Mouse (Mus musculus) liver, embryonic 14.5 days (tissue): ENCODE data around the gene Prpf6. TPM values are rescaled to one million over a fixed set of nuclear protein-coding genes. Genes with fewer than 3 reads are reported as not detected.

ENCODE experiments used
- ATAC-seq: fragments of 200-750 bp; cut with Nextera tagmentation; 2 replicates; pipeline ENCODE4 v1.8.0; 2017; ENCODE audit warnings: moderate number of reproducible peaks, mild to moderate bottlenecking, moderate library complexity; ENCODE audit not compliant: insufficient read depth
- DNase-seq, 3 experiments: peaks; one replicate each; pipeline ENCODE4 v3.0.0-alpha.2; 2012 to 2013; ENCODE audit warnings: low read depth in 3 of 3, low spot score in 3 of 3
- H3K27ac ChIP-seq: fragments of 300-500 bp; sonication (generic); 2 replicates; pipeline ENCODE4 v1.5.1; 2014; ENCODE audit warnings: moderate library complexity, mild to moderate bottlenecking, control low read depth, inconsistent platforms
- H3K27me3 ChIP-seq: fragments of 300-500 bp; sonication (generic); 2 replicates; pipeline ENCODE4 v1.6.1; 2014; ENCODE audit warnings: mild to moderate bottlenecking, low read length, moderate library complexity; ENCODE audit not compliant: control insufficient read depth, insufficient read depth
- H3K36me3 ChIP-seq: fragments of 300-500 bp; sonication (generic); replicated peaks from 2 replicates; pipeline ENCODE4 v1.6.1; 2014; ENCODE audit warnings: low read depth; ENCODE audit not compliant: control insufficient read depth, insufficient read depth
- H3K4me1 ChIP-seq, 2 experiments: fragments of 200-500 bp in 1 of 2; fragments of 300-500 bp in 1 of 2; sonication (generic) in 1 of 2; replicated peaks; 2 replicates each; pipeline ENCODE4 v1.6.1; 2012 to 2014; ENCODE audit warnings: antibody characterized with exemption in 1 of 2, inconsistent platforms in 1 of 2, low read length in 1 of 2; ENCODE audit not compliant: control insufficient read depth in 2 of 2, insufficient read depth in 2 of 2
- H3K4me2 ChIP-seq: fragments of 300-500 bp; sonication (generic); 2 replicates; pipeline ENCODE4 v1.6.1; 2014; ENCODE audit warnings: low read depth, mild to moderate bottlenecking, control low read depth, moderate library complexity
- H3K4me3 ChIP-seq, 2 experiments: fragments of 200-500 bp in 1 of 2; fragments of 300-500 bp in 1 of 2; sonication (generic) in 1 of 2; 2 replicates each; pipeline ENCODE4 v1.5.1; 2012 to 2014; ENCODE audit warnings: low read depth in 2 of 2, low read length in 2 of 2, mild to moderate bottlenecking in 2 of 2, control low read depth in 1 of 2, inconsistent platforms in 1 of 2, moderate library complexity in 1 of 2; ENCODE audit not compliant: insufficient read depth in 1 of 2
- H3K9ac ChIP-seq: fragments of 300-500 bp; sonication (generic); replicated peaks from 2 replicates; pipeline ENCODE4 v1.6.1; 2014; ENCODE audit warnings: mild to moderate bottlenecking, control low read depth, moderate library complexity
- H3K9me3 ChIP-seq: fragments of 300-500 bp; sonication (generic); 2 replicates; pipeline ENCODE4 v1.6.1; 2016; ENCODE audit warnings: low read length, mixed read lengths; ENCODE audit not compliant: control insufficient read depth
- CTCF ChIP-seq: IDR thresholded peaks from 2 replicates; pipeline ENCODE4 v1.5.1; 2016; ENCODE audit warnings: antibody characterized with exemption, low read depth, control low read depth
- EP300 ChIP-seq: IDR thresholded peaks from 2 replicates; pipeline ENCODE4 v1.6.1; 2016; ENCODE audit warnings: antibody characterized with exemption, low read depth
- WGBS: fragments of 180-500 bp; shearing (Covaris S2); extraction: QIAGEN DNeasy Blood & Tissue Kit; methylation state at CpG from one replicate; pipeline ENCODE4 v1.1.7; 2014; ENCODE audit not compliant: insufficient replicate concordance; 5-methylcytosine and 5-hydroxymethylcytosine counted together
- polyA plus RNA-seq, 2 experiments: library from polyadenylated mRNA; depleted of rRNA in 1 of 2; stranded (reverse) in 1 of 2; unstranded in 1 of 2; fragments of >200 nt; fragmentation: Nextera tagmentation in 1 of 2; extraction: Ambion mirVana in 1 of 2; gene quantifications; 2 replicates each; pipeline versions ENCODE4 v1.2.1 to v1.2.3; 2012 to 2014

Prpf6 gene
- polyA plus RNA-seq, 2 experiments, result 15.7 to 22.3 TPM

GRCm38 (mm10) chr2:181683381-181683780, 91.7 kb downstream of the Prpf6 start:
- no peak for TF ChIP-seq CTCF
- peaks cover 3 to 9% of the 10 kb centered on the region in 2 experiments; a peak in 3 of 4 replicates for H3K4me1 ChIP-seq
- H3K4me3 ChIP-seq, result no peak overlapping the region
- H3K27me3 ChIP-seq, result peaks cover 3% of the 10 kb centered on the region; the same call in 1 of the 2 replicates
- ATAC-seq (no peak), DNase-seq (no peak)
- H3K9me3 ChIP-seq, result no peaks in the 10 kb centered on the region
- WGBS, result 53% methylated on average over 4 of the region's 4 CpGs
- H3K9ac ChIP-seq, result no peak overlapping the region
- H3K4me2 ChIP-seq, result no peak overlapping the region
- no peak overlapping the region for H3K27ac ChIP-seq
- H3K36me3 ChIP-seq, result no peaks in the 10 kb centered on the region

GRCm38 (mm10) chr2:181684713-181685112, 93.0 kb downstream of the Prpf6 start:
- peaks cover 3% of the 10 kb centered on the region; the same call in 1 of the 2 replicates for H3K27me3 ChIP-seq
- TF ChIP-seq EP300 (no peak), CTCF (no peak)
- no peak for DNase-seq

GRCm38 (mm10) chr2:181685686-181686085, 94.0 kb downstream of the Prpf6 start:
- Histone ChIP-seq H3K9ac (no peak overlapping the region), H3K4me2 (no peak overlapping the region), H3K4me3 (no peak overlapping the region), H3K9me3 (no peaks in the 10 kb centered on the region), H3K27ac (no peak overlapping the region), H3K4me1 (peaks cover under 1 to 5% of the 10 kb centered on the region in 2 experiments; a peak in 3 of 4 replicates), H3K27me3 (no peaks in the 10 kb centered on the region; the same call in 1 of the 2 replicates), H3K36me3 (no peaks in the 10 kb centered on the region)
- TF ChIP-seq CTCF (no peak), EP300 (no peak)
- ATAC-seq (no peak), DNase-seq (no peak)
- WGBS, result 67% methylated on average over 4 of the region's 4 CpGs

More at GRCm38 (mm10) chr2:181684713-181685112, 93.0 kb downstream of the Prpf6 start:
- no peak overlapping the region for H3K4me3 ChIP-seq
- H3K9ac ChIP-seq, result no peak overlapping the region
- H3K36me3 ChIP-seq, result no peaks in the 10 kb centered on the region
- 18% methylated on average over 1 of the region's 1 CpGs for WGBS
- H3K27ac ChIP-seq, result no peak overlapping the region
- no peak for ATAC-seq
- H3K9me3 ChIP-seq, result no peaks in the 10 kb centered on the region
- no peak overlapping the region for H3K4me2 ChIP-seq
- H3K4me1 ChIP-seq, result peaks cover 3 to 5% of the 10 kb centered on the region in 2 experiments; a peak in 3 of 4 replicates

- ATAC-seq (no peak), DNase-seq (no peak)
- H3K27me3 ChIP-seq, result no peaks in the 10 kb centered on the region
- H3K9ac ChIP-seq, result no peak overlapping the region
- TF ChIP-seq CTCF (no peak), EP300 (no peak)
- H3K4me3 ChIP-seq, result no peak overlapping the region
- no peak overlapping the region for H3K27ac ChIP-seq
- no peak overlapping the region for H3K4me2 ChIP-seq
- H3K9me3 ChIP-seq, result no peaks in the 10 kb centered on the region
- H3K36me3 ChIP-seq, result no peaks in the 10 kb centered on the region
- WGBS, result 75% methylated on average over 8 of the region's 8 CpGs
- H3K4me1 ChIP-seq, result no peaks in the 10 kb centered on the region
These were observed 95.9 kb downstream of the Prpf6 start for GRCm38 (mm10) chr2:181687586-181687985.

- no peak overlapping the region for H3K4me2 ChIP-seq
- no peak overlapping the region for H3K27ac ChIP-seq
- TF ChIP-seq CTCF (no peak), EP300 (no peak)
- no peaks in the 10 kb centered on the region for H3K36me3 ChIP-seq
- H3K27me3 ChIP-seq, result no peaks in the 10 kb centered on the region; the same call in 1 of the 2 replicates
- no peak overlapping the region for H3K9ac ChIP-seq
- ATAC-seq (no peak), DNase-seq (no peak)
- no peaks in the 10 kb centered on the region for H3K9me3 ChIP-seq
- peaks cover 0 to 3% of the 10 kb centered on the region in 2 experiments; a peak in 2 of 4 replicates for H3K4me1 ChIP-seq
- no peak overlapping the region for H3K4me3 ChIP-seq
- WGBS, result 78% methylated on average over 10 of the region's 10 CpGs
These were observed 97.9 kb downstream of the Prpf6 start for GRCm38 (mm10) chr2:181689466-181690160.
